Mouse (Mus musculus) kidney, embryonic 14.5 days (tissue): ENCODE measurements around the gene Sh2d3c. TPM values are rescaled to one million over a fixed set of nuclear protein-coding genes. Genes with fewer than 3 reads are reported as not detected.

Experiments
- ATAC-seq: fragments of 200-750 bp; cut with Nextera tagmentation; 2 replicates; pipeline ENCODE4 v1.8.0; 2017; ENCODE audit warnings: moderate number of reproducible peaks, mild to moderate bottlenecking, moderate TSS enrichment, moderate library complexity; ENCODE audit not compliant: low FRiP score, low TSS enrichment
- H3K27ac ChIP-seq: fragments of 300-500 bp; sonication (generic); 2 replicates; pipeline ENCODE4 v1.5.1; 2014; ENCODE audit warnings: low read depth, mild to moderate bottlenecking, low read length, moderate library complexity, mixed read lengths
- H3K27me3 ChIP-seq: fragments of 300-500 bp; sonication (generic); 2 replicates; pipeline ENCODE4 v1.6.1; 2014; ENCODE audit warnings: mild to moderate bottlenecking, low read length; ENCODE audit not compliant: control insufficient read depth, insufficient read depth
- H3K36me3 ChIP-seq: fragments of 300-500 bp; sonication (generic); 2 replicates; pipeline ENCODE4 v1.6.1; 2014; ENCODE audit warnings: low read length, mixed read lengths; ENCODE audit not compliant: control insufficient read depth, insufficient read depth
- H3K4me1 ChIP-seq: fragments of 300-500 bp; sonication (generic); 2 replicates; pipeline ENCODE4 v1.6.1; 2014; ENCODE audit warnings: low read length, mixed read lengths; ENCODE audit not compliant: control insufficient read depth, insufficient read depth
- H3K4me2 ChIP-seq: fragments of 300-500 bp; sonication (generic); replicated peaks from 2 replicates; pipeline ENCODE4 v1.6.1; 2014; ENCODE audit warnings: low read depth, mild to moderate bottlenecking, low read length
- H3K4me3 ChIP-seq: fragments of 300-500 bp; sonication (generic); 2 replicates; pipeline ENCODE4 v1.5.1; 2014; ENCODE audit warnings: mild to moderate bottlenecking, low read length
- H3K9ac ChIP-seq: fragments of 300-500 bp; sonication (generic); 2 replicates; pipeline ENCODE4 v1.6.1; 2014; ENCODE audit warnings: low read depth, mild to moderate bottlenecking, low read length, moderate library complexity
- H3K9me3 ChIP-seq: fragments of 300-500 bp; sonication (generic); 2 replicates; pipeline ENCODE4 v1.6.1; 2016; ENCODE audit warnings: low read length; ENCODE audit not compliant: control insufficient read depth
- WGBS: fragments of 180-500 bp; shearing (Covaris S2); extraction: QIAGEN DNeasy Blood & Tissue Kit; methylation state at CpG from one replicate; pipeline ENCODE4 v1.1.7; 2014; 5-methylcytosine and 5-hydroxymethylcytosine counted together
- polyA plus RNA-seq: library from polyadenylated mRNA; unstranded; fragments of >200 nt; fragmentation: Nextera tagmentation; extraction: Ambion mirVana; gene quantifications from 2 replicates; pipeline ENCODE4 v1.2.1, GENCODE M21; 2014

The Sh2d3c gene
- 19.8 and 25.4 TPM in 2 replicates for polyA plus RNA-seq

GRCm38 (mm10) chr2:32720681-32721229 is at the start of gene Sh2d3c:
TSS of gene Sh2d3c (plus strand) at chr2:32721055.
- Histone ChIP-seq H3K27ac (peak within 1 kb of the TSS; percentile 24; the same call in 1 of the 2 replicates), H3K9me3 (no peaks in the 10 kb centered on the region), H3K27me3 (no peaks in the 10 kb centered on the region), H3K4me1 (peaks cover 3% of the 10 kb centered on the region; the same call in 1 of the 2 replicates), H3K36me3 (no peaks in the 10 kb centered on the region), H3K4me3 (peak within 1 kb of the TSS; percentile 17; the same call in 1 of the 2 replicates), H3K9ac (peak within 1 kb of the TSS; percentile 20; the same call in 1 of the 2 replicates), H3K4me2 (peak within 1 kb of the TSS; percentile 34)
- ATAC-seq, result peak; percentile 70
- WGBS, result 28% methylated on average over 8 of the region's 8 CpGs

DNA sequence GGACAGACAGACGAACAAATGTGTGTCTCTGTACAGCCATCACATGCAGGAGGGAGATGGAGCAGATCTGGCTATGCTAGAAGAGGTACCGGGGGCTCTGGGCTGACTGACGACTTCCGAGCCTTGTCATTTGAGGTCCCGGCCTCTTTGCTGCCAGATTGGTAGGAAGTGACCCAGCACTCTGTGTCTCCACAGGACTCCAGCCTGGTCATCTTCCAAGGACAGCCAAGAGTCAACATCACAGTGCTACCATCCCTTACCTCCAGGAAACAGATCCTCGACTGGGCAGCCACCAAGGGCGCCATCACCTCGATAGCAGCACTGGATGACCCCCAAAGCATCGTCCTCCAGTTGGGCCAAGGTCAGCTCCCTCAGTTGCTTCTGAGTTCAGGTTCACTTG is 49.7 kb upstream of the Sh2d3c start:
- 82% methylated on average over 9 of the region's 9 CpGs for WGBS
- Histone ChIP-seq H3K4me2 (no peak overlapping the region), H3K36me3 (peaks cover 4% of the 10 kb centered on the region; the same call in 1 of the 2 replicates), H3K4me1 (no peaks in the 10 kb centered on the region), H3K9me3 (no peaks in the 10 kb centered on the region), H3K9ac (no peak overlapping the region), H3K27ac (no peak overlapping the region), H3K4me3 (no peak overlapping the region), H3K27me3 (no peaks in the 10 kb centered on the region)
- ATAC-seq, result no peak

DNA sequence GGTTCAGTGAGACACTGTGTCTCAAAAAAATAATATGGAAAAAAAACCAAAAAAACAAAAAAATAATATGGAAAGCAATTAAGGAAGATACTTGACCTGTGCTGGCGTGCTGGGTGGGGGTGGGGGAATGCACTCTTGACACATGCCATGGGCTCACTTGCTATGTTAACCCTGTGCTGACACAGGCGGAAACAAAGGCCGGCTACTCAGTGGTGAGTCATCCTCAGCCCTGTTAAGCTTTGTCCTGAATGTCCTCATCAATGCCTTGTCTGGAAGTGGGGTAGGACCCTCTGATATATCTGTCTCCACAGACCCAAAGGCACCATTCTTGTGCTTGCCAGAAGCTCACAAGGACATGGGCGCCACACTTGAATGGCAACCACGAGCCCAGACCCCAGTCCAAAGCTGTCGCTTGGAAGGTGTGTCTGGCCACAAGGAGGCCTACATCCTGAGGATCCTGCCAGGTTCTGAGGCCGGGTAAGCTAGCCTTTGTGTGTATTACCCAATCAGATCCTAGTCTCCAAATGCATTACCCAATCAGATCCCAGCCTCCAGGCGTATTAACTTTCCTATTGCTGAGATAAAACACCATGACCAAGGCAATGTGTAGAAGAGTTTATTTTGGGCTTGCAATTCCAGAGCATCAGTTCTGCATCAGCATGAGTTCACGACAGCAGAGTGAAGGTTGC is 48.8 kb upstream of the Sh2d3c start:
- no peak overlapping the region for H3K9ac ChIP-seq
- H3K27me3 ChIP-seq, result no peaks in the 10 kb centered on the region
- no peak overlapping the region for H3K27ac ChIP-seq
- peaks cover 4% of the 10 kb centered on the region; the same call in 1 of the 2 replicates for H3K36me3 ChIP-seq
- H3K4me3 ChIP-seq, result no peak overlapping the region
- H3K4me1 ChIP-seq, result no peaks in the 10 kb centered on the region
- ATAC-seq, result no peak
- no peaks in the 10 kb centered on the region for H3K9me3 ChIP-seq
- WGBS, result 71% methylated on average over 9 of the region's 9 CpGs
- H3K4me2 ChIP-seq, result no peak overlapping the region

- H3K36me3 ChIP-seq, result peaks cover 4% of the 10 kb centered on the region; the same call in 1 of the 2 replicates
- H3K4me1 ChIP-seq, result no peaks in the 10 kb centered on the region
- no peaks in the 10 kb centered on the region for H3K9me3 ChIP-seq
- ATAC-seq, result 0 out of 2 replicates have a peak, but pooled peaks have one; percentile 52
- 72% methylated on average over 16 of the region's 16 CpGs for WGBS
- no peak overlapping the region for H3K27ac ChIP-seq
- H3K27me3 ChIP-seq, result no peaks in the 10 kb centered on the region
- H3K4me2 ChIP-seq, result no peak overlapping the region
- H3K9ac ChIP-seq, result no peak overlapping the region
- no peak overlapping the region for H3K4me3 ChIP-seq
Measured at GRCm38 (mm10) chr2:32673176-32673917, 47.5 kb upstream of the Sh2d3c start.

DNA sequence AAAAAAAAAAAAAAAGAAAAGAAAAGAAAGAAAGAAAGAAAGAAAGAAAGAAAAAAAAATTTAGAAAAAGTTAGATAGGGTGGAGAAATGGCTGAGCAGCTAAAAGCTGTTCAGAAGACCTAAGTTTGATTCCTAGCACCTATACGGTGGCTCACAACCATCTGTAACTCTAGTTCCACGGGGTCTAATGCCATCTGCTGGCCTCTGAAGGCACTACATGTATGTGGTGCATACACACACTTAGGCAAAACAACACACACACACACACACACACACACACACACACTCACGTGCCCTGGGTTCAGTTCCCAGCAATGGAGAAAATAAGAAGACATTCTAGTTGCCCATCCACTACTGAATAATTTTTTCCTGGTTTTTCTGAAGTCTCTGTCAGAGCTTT is 44.0 kb upstream of the Sh2d3c start:
- ATAC-seq, result no peak

GRCm38 (mm10) chr2:32677683-32678082 is 43.2 kb upstream of the Sh2d3c start:
- ATAC-seq, result no peak
- no peaks in the 10 kb centered on the region for H3K4me1 ChIP-seq
- no peak overlapping the region for H3K4me2 ChIP-seq
- no peak overlapping the region for H3K4me3 ChIP-seq
- WGBS, result 92% methylated on average over 7 of the region's 7 CpGs
- no peaks in the 10 kb centered on the region for H3K9me3 ChIP-seq
- no peak overlapping the region for H3K9ac ChIP-seq
- H3K27me3 ChIP-seq, result no peaks in the 10 kb centered on the region
- peaks cover 5% of the 10 kb centered on the region; the same call in 1 of the 2 replicates for H3K36me3 ChIP-seq
- H3K27ac ChIP-seq, result no peak overlapping the region

More for the DNA sequence above, 44.0 kb upstream of the Sh2d3c start:
- Histone ChIP-seq H3K27ac (no peak overlapping the region), H3K4me1 (no peaks in the 10 kb centered on the region), H3K4me3 (no peak overlapping the region), H3K36me3 (peaks cover 4% of the 10 kb centered on the region; the same call in 1 of the 2 replicates), H3K4me2 (no peak overlapping the region), H3K9ac (no peak overlapping the region), H3K27me3 (no peaks in the 10 kb centered on the region), H3K9me3 (no peaks in the 10 kb centered on the region)
- 92% methylated on average over 3 of the region's 3 CpGs for WGBS

DNA sequence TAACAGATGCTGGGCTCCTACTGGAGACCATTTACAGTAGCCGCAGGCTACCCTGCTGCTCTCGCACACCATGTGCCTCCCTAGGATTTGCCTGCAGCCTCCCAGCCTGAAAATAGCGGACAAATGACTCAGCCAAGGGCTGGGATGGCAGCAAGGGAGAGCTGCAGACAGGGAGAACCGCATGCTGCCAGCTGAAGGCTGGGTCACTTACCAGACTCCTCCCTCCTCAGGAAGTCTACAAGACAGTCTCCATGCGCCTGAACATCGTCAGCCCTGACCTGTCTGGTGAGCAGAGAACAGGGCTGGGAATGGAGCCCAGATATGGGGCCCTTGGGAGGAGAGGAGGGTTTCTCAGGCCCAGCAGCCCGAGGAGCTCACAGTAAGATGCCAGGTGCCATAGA is 40.8 kb upstream of the Sh2d3c start:
- no peaks in the 10 kb centered on the region for H3K27me3 ChIP-seq
- no peak overlapping the region for H3K4me3 ChIP-seq
- no peaks in the 10 kb centered on the region for H3K4me1 ChIP-seq
- H3K4me2 ChIP-seq, result no peak overlapping the region
- 43% methylated on average over 7 of the region's 7 CpGs for WGBS
- no peak overlapping the region for H3K27ac ChIP-seq
- peaks cover 28% of the 10 kb centered on the region for H3K36me3 ChIP-seq
- H3K9me3 ChIP-seq, result no peaks in the 10 kb centered on the region
- 0 out of 2 replicates have a peak, but pooled peaks have one; percentile 26 for ATAC-seq
- H3K9ac ChIP-seq, result no peak overlapping the region

GRCm38 (mm10) chr2:32680961-32681650 is 39.7 kb upstream of the Sh2d3c start:
- H3K27ac ChIP-seq, result no peak overlapping the region
- peaks cover 39% of the 10 kb centered on the region for H3K36me3 ChIP-seq
- no peak overlapping the region for H3K4me3 ChIP-seq
- no peaks in the 10 kb centered on the region for H3K9me3 ChIP-seq
- H3K4me2 ChIP-seq, result no peak overlapping the region
- H3K27me3 ChIP-seq, result no peaks in the 10 kb centered on the region
- H3K4me1 ChIP-seq, result no peaks in the 10 kb centered on the region
- no peak for ATAC-seq
- no peak overlapping the region for H3K9ac ChIP-seq
- 88% methylated on average over 19 of the region's 19 CpGs for WGBS
